Mouse (Mus musculus) kidney, postnatal 36 days (tissue): ENCODE measurements around the gene Fam45a.
A peak's percentile ranks its signal among the peaks of the same experiment; 100 is the strongest.
"Not testable (repeated sequence)": the region's sequence is repeated elsewhere in the genome, so short reads cannot be mapped to it uniquely, and the experiment has no call there.

ENCODE experiments used
- DNase-seq, 2 experiments: peaks; one replicate each; pipeline ENCODE4 v3.0.0; 2021 to 2022; ENCODE audit warnings: mixed read lengths in 2 of 2

The Fam45a gene

GRCm38 (mm10) chr19:60845731-60846130 is 34.3 kb downstream of the Fam45a start:
- DNase-seq = no peak

GRCm38 (mm10) chr19:60860868-60861700 is 49.7 kb downstream of the Fam45a start, which contains the start of gene Sfxn4:
Sfxn4 (minus strand) TSS chr19:60861479.
- peak; percentile 94 to 96 for DNase-seq

GRCm38 (mm10) chr19:60866169-60866568 is 54.8 kb downstream of the Fam45a start:
- not testable (repeated sequence) for DNase-seq

GRCm38 (mm10) chr19:60870489-60870888 is 59.1 kb downstream of the Fam45a start:
- DNase-seq = no peak

- DNase-seq = no peak
These were observed 60.0 kb downstream of the Fam45a start for GRCm38 (mm10) chr19:60871366-60871765.

- DNase-seq = no peak
These were observed 60.9 kb downstream of the Fam45a start for GRCm38 (mm10) chr19:60872272-60872671.

- peak in 1 of 2 experiments; percentile 45 for DNase-seq
These were observed 62.1 kb downstream of the Fam45a start for GRCm38 (mm10) chr19:60873501-60873900.

- peak; percentile 98 for DNase-seq
These were observed 62.8 kb downstream of the Fam45a start, which contains the start of gene Prdx3 for GRCm38 (mm10) chr19:60874064-60874694. Prdx3 (minus strand) TSS chr19:60874556.

- peak; percentile 53 for DNase-seq
These were observed 71.7 kb downstream of the Fam45a start for GRCm38 (mm10) chr19:60883129-60883528.
